Mouse (Mus musculus) cerebellum, postnatal 14 days (tissue): ENCODE measurements at regions not wholly inside any gene's neighbourhood (a gene's known extent, or its start where the extent isn't known, plus 50 kb on each side); places are given as distances from the start of the nearest gene placed in this dataset.

Experiments
- DNase-seq, 2 experiments: peaks; one replicate each; pipeline ENCODE4 v3.0.0; 2021; ENCODE audit warnings: mixed read lengths in 2 of 2

GRCm38 (mm10) chr16:77685651-77686190 is 83.8 kb upstream of the Gm11146 start:
- peak; percentile 66 to 68 for DNase-seq

GRCm38 (mm10) chr16:77684521-77684920 is 82.6 kb upstream of the Gm11146 start:
- DNase-seq: no peak

GRCm38 (mm10) chr16:77679234-77679633 is 77.3 kb upstream of the Gm11146 start:
- DNase-seq: no peak

GRCm38 (mm10) chr16:77676805-77677204 is 74.9 kb upstream of the Gm11146 start:
- no peak for DNase-seq

GRCm38 (mm10) chr16:77675885-77676597 is 74.1 kb upstream of the Gm11146 start:
- no peak for DNase-seq

GRCm38 (mm10) chr16:77671253-77671652 is 69.4 kb upstream of the Gm11146 start:
- DNase-seq: no peak

GRCm38 (mm10) chr16:77665781-77666180 is 63.9 kb upstream of the Gm11146 start:
- DNase-seq: no peak

GRCm38 (mm10) chr16:77662107-77662518 is 60.2 kb upstream of the Gm11146 start:
- DNase-seq: no peak

GRCm38 (mm10) chr16:77653306-77653705 is 51.4 kb upstream of the Gm11146 start:
- DNase-seq: no peak
